Mouse (Mus musculus) lung, embryonic 16.5 days (tissue): ENCODE results near the gene Robo4. TPM values are rescaled to one million over a fixed set of nuclear protein-coding genes. Genes with fewer than 3 reads are reported as not detected.

Experiments
- ATAC-seq: fragments of 200-750 bp; cut with Nextera tagmentation; 2 replicates; pipeline ENCODE4 v1.8.0; 2017; ENCODE audit warnings: low read depth, mild to moderate bottlenecking, moderate library complexity
- H3K27ac ChIP-seq: fragments of 300-500 bp; sonication (generic); 2 replicates; pipeline ENCODE4 v1.5.1; 2014; ENCODE audit warnings: mild to moderate bottlenecking, control low read depth, low read length
- H3K27me3 ChIP-seq: fragments of 300-500 bp; sonication (generic); 2 replicates; pipeline ENCODE4 v1.6.1; 2014; ENCODE audit warnings: low read depth, low read length, mixed read lengths; ENCODE audit not compliant: control insufficient read depth, insufficient read depth
- H3K36me3 ChIP-seq: fragments of 300-500 bp; sonication (generic); 2 replicates; pipeline ENCODE4 v1.6.1; 2014; ENCODE audit warnings: low read length; ENCODE audit not compliant: control insufficient read depth, insufficient read depth
- H3K4me1 ChIP-seq: fragments of 300-500 bp; sonication (generic); replicated peaks from 2 replicates; pipeline ENCODE4 v1.6.1; 2014; ENCODE audit warnings: low read length, mixed read lengths; ENCODE audit not compliant: control insufficient read depth, insufficient read depth
- H3K4me2 ChIP-seq: fragments of 300-500 bp; sonication (generic); 2 replicates; pipeline ENCODE4 v1.6.1; 2014; ENCODE audit warnings: low read depth, low read length, control low read depth
- H3K4me3 ChIP-seq: fragments of 300-500 bp; sonication (generic); 2 replicates; pipeline ENCODE4 v1.5.1; 2014; ENCODE audit warnings: mild to moderate bottlenecking, low read length, control low read depth
- H3K9ac ChIP-seq: fragments of 300-500 bp; sonication (generic); 2 replicates; pipeline ENCODE4 v1.6.1; 2014; ENCODE audit warnings: low read length, control low read depth
- H3K9me3 ChIP-seq: fragments of 300-500 bp; sonication (generic); 2 replicates; pipeline ENCODE4 v1.6.1; 2016; ENCODE audit warnings: low read length; ENCODE audit not compliant: control insufficient read depth
- WGBS: fragments of 180-500 bp; shearing (Covaris S2); extraction: QIAGEN DNeasy Blood & Tissue Kit; methylation state at CpG from one replicate; pipeline ENCODE4 v1.1.7; 2014; 5-methylcytosine and 5-hydroxymethylcytosine counted together
- polyA plus RNA-seq: library from polyadenylated mRNA; unstranded; fragments of >200 nt; fragmentation: Nextera tagmentation; extraction: Ambion mirVana; gene quantifications from 2 replicates; pipeline ENCODE4 v1.2.1, GENCODE M21; 2015

Gene Robo4
- polyA plus RNA-seq, 1 experiment from 2014 or later, result 24.7 TPM

DNA sequence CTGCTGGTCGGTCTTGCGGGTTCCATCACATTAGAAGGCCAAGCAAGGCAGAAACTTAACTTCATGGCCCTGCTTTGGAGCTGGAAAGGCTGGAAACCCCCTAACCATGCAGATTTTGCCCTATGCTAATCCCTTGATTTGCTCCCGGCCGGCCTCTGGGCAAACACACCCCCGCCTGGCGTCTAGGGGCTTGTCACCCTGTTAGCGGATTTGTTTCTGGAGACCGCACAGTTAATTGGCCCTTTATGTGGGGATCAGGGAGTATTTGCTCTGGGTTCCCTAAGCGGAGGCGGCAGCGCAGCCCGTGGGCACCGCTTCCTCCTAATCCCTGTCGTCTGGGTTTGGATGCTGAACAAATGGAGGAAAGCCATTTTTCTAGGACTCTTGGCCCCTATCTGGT lies 33.2 kb downstream of the Robo4 start:
- 6% methylated on average over 14 of the region's 14 CpGs for WGBS
- Histone ChIP-seq H3K4me2 (no peak overlapping the region), H3K27me3 (peaks cover 54% of the 10 kb centered on the region), H3K9me3 (no peaks in the 10 kb centered on the region), H3K36me3 (no peaks in the 10 kb centered on the region), H3K4me3 (no peak overlapping the region), H3K9ac (no peak overlapping the region), H3K4me1 (peaks cover 21% of the 10 kb centered on the region), H3K27ac (no peak overlapping the region)
- no peak for ATAC-seq

DNA sequence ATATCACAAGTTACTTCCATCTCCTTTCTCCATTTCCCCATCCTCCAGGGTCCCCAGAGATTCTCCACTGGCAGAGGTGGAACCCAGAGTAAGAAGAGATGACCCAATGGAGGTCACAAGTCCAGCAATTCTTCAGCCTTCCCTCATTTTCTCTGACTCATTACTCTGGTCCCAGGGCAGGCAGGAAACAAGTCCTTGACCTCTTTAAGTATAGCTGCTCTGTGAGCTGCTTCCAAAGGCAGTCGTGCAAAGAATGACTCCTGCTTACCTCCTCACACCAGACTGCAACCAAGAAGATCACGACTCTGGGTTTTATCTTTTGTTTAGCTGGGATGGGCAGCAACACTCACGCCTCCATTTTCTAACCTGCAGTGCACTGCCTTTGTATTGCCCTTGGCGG lies 33.9 kb downstream of the Robo4 start:
- no peak for ATAC-seq
- H3K9me3 ChIP-seq, result no peaks in the 10 kb centered on the region
- H3K36me3 ChIP-seq, result no peaks in the 10 kb centered on the region
- 15% methylated on average over 4 of the region's 4 CpGs for WGBS
- H3K9ac ChIP-seq, result no peak overlapping the region
- H3K27ac ChIP-seq, result no peak overlapping the region
- no peak overlapping the region for H3K4me3 ChIP-seq
- H3K27me3 ChIP-seq, result peaks cover 53% of the 10 kb centered on the region
- H3K4me1 ChIP-seq, result peaks cover 21% of the 10 kb centered on the region
- no peak overlapping the region for H3K4me2 ChIP-seq

GRCm38 (mm10) chr9:37437772-37438735 lies 36.4 kb downstream of the Robo4 start:
- peaks cover 11% of the 10 kb centered on the region for H3K4me1 ChIP-seq
- ATAC-seq, result peak; percentile 54; the same call in 1 of the 2 replicates
- H3K4me3 ChIP-seq, result no peak overlapping the region
- no peak overlapping the region for H3K27ac ChIP-seq
- no peaks in the 10 kb centered on the region for H3K9me3 ChIP-seq
- no peaks in the 10 kb centered on the region for H3K36me3 ChIP-seq
- peaks cover 31% of the 10 kb centered on the region for H3K27me3 ChIP-seq
- no peak overlapping the region for H3K4me2 ChIP-seq
- no peak overlapping the region for H3K9ac ChIP-seq
- WGBS, result 22% methylated on average over 3 of the region's 3 CpGs

- H3K4me3 ChIP-seq, result no peak overlapping the region
- no peak overlapping the region for H3K27ac ChIP-seq
- H3K4me1 ChIP-seq, result peaks cover 12% of the 10 kb centered on the region
- peaks cover 50% of the 10 kb centered on the region for H3K27me3 ChIP-seq
- no peak for ATAC-seq
- H3K9ac ChIP-seq, result no peak overlapping the region
- no peaks in the 10 kb centered on the region for H3K36me3 ChIP-seq
- H3K9me3 ChIP-seq, result no peaks in the 10 kb centered on the region
- no peak overlapping the region for H3K4me2 ChIP-seq
- 3% methylated on average over 5 of the region's 5 CpGs for WGBS
Measured at GRCm38 (mm10) chr9:37452401-37452800, 50.7 kb downstream of the Robo4 start.

- ATAC-seq, result peak; percentile 48
Measured at GRCm38 (mm10) chr9:37453328-37453727, 51.6 kb downstream of the Robo4 start.

GRCm38 (mm10) chr9:37454011-37454492 lies 52.4 kb downstream of the Robo4 start:
- Histone ChIP-seq H3K27me3 (peaks cover 66% of the 10 kb centered on the region), H3K9ac (no peak overlapping the region), H3K4me3 (no peak overlapping the region), H3K27ac (no peak overlapping the region), H3K36me3 (no peaks in the 10 kb centered on the region), H3K4me2 (no peak overlapping the region), H3K9me3 (no peaks in the 10 kb centered on the region), H3K4me1 (peaks cover 12% of the 10 kb centered on the region)
- 16% methylated on average over 6 of the region's 6 CpGs for WGBS
- ATAC-seq, result peak; percentile 78

More at GRCm38 (mm10) chr9:37453328-37453727, 51.6 kb downstream of the Robo4 start:
- H3K9me3 ChIP-seq, result no peaks in the 10 kb centered on the region
- H3K27ac ChIP-seq, result no peak overlapping the region
- peaks cover 60% of the 10 kb centered on the region for H3K27me3 ChIP-seq
- no peaks in the 10 kb centered on the region for H3K36me3 ChIP-seq
- no peak overlapping the region for H3K4me3 ChIP-seq
- H3K9ac ChIP-seq, result no peak overlapping the region
- WGBS, result 27% methylated on average over 4 of the region's 4 CpGs
- no peak overlapping the region for H3K4me2 ChIP-seq
- peaks cover 12% of the 10 kb centered on the region for H3K4me1 ChIP-seq

DNA sequence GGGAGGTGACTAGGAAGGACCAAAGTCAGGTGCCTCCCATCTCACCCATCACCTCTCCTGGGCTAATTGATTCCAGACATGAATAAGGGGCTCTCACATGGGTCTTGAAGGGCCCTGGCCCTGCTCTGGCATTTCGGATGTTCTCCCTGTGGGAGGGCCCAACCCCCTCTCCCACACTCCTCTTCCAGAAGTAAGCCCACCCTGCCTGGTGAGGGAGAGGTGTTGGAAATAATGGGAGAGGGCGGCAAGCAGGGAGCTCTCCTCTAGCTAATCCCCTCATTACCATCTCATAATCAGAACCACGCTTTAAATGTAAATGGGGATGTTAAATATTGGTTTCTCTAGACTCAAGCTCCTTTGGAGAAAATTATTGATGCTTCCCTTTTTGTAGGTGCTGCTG lies 53.3 kb downstream of the Robo4 start:
- Histone ChIP-seq H3K27ac (no peak overlapping the region), H3K4me3 (no peak overlapping the region), H3K4me2 (no peak overlapping the region), H3K9me3 (no peaks in the 10 kb centered on the region), H3K27me3 (peaks cover 75% of the 10 kb centered on the region), H3K36me3 (no peaks in the 10 kb centered on the region), H3K9ac (no peak overlapping the region), H3K4me1 (peaks cover 14% of the 10 kb centered on the region)
- no peak for ATAC-seq
- 43% methylated on average over 3 of the region's 3 CpGs for WGBS

GRCm38 (mm10) chr9:37455868-37456267 lies 54.2 kb downstream of the Robo4 start:
- H3K4me3 ChIP-seq, result no peak overlapping the region
- H3K27me3 ChIP-seq, result peaks cover 83% of the 10 kb centered on the region
- no peaks in the 10 kb centered on the region for H3K9me3 ChIP-seq
- no peak overlapping the region for H3K27ac ChIP-seq
- no peak overlapping the region for H3K4me2 ChIP-seq
- no peaks in the 10 kb centered on the region for H3K36me3 ChIP-seq
- no peak overlapping the region for H3K9ac ChIP-seq
- no peak for ATAC-seq
- peaks cover 23% of the 10 kb centered on the region for H3K4me1 ChIP-seq
- 5% methylated on average over 8 of the region's 8 CpGs for WGBS

DNA sequence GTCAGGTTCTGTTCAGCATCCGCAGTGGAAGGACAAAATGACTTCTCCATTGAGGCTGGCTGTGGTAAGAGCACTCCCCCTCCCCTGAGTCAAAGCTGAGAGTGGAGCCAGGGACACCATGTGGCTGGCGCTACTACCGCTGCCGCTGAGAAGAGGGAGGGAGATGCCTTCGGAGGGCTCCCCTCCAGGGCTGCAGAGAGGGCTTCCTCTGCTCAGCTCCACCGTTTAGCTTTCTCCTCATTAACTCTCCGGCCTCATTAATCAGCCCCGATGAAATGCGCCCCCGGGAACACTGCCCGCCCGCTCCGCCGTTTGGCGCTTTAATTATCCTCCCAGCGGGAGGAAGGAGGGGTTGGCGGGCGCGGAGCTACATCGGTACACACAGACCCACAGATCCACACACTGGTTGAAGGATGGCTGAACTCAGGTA lies 54.8 kb downstream of the Robo4 start:
- Histone ChIP-seq H3K4me1 (peaks cover 24% of the 10 kb centered on the region), H3K4me2 (peak overlapping the region; percentile 54), H3K27ac (no peak overlapping the region), H3K4me3 (peak overlapping the region; percentile 28), H3K36me3 (no peaks in the 10 kb centered on the region), H3K27me3 (peaks cover 87% of the 10 kb centered on the region), H3K9ac (no peak overlapping the region), H3K9me3 (no peaks in the 10 kb centered on the region)
- ATAC-seq, result peak; percentile 67; the same call in 1 of the 2 replicates
- 0% methylated on average over 20 of the region's 20 CpGs for WGBS
